Mouse (Mus musculus) hindbrain, postnatal 0 days (tissue): Measurements from ENCODE around the gene Atf3. TPM values are rescaled to one million over a fixed set of nuclear protein-coding genes. Genes with fewer than 3 reads are reported as not detected.

ENCODE experiments used
- ATAC-seq: fragments of 200-750 bp; cut with Nextera tagmentation; 2 replicates; pipeline ENCODE4 v1.8.0; 2017; ENCODE audit warnings: mild to moderate bottlenecking, moderate TSS enrichment, moderate library complexity
- DNase-seq: peaks from one replicate; pipeline ENCODE4 v3.0.0-alpha.2; 2015; ENCODE audit warnings: low spot score
- H3K27ac ChIP-seq: fragments of 300-500 bp; sonication (generic); 2 replicates; pipeline ENCODE4 v1.5.1; 2014; ENCODE audit warnings: mild to moderate bottlenecking
- H3K27me3 ChIP-seq: fragments of 300-500 bp; sonication (generic); 2 replicates; pipeline ENCODE4 v1.6.1; 2014; ENCODE audit warnings: low read length, mixed read lengths; ENCODE audit not compliant: insufficient read depth
- H3K36me3 ChIP-seq: fragments of 300-500 bp; sonication (generic); 2 replicates; pipeline ENCODE4 v1.6.1; 2014; ENCODE audit warnings: low read length, mixed read lengths; ENCODE audit not compliant: insufficient read depth
- H3K4me1 ChIP-seq: fragments of 300-500 bp; sonication (generic); 2 replicates; pipeline ENCODE4 v1.6.1; 2014; ENCODE audit warnings: antibody characterized with exemption, low read length, mixed read lengths; ENCODE audit not compliant: insufficient read depth
- H3K4me2 ChIP-seq: fragments of 300-500 bp; sonication (generic); 2 replicates; pipeline ENCODE4 v1.6.1; 2014; ENCODE audit warnings: low read depth, mild to moderate bottlenecking, low read length, moderate library complexity, mixed read lengths
- H3K4me3 ChIP-seq: fragments of 300-500 bp; sonication (generic); 2 replicates; pipeline ENCODE4 v1.5.1; 2014; ENCODE audit warnings: low read length
- H3K9ac ChIP-seq: fragments of 300-500 bp; sonication (generic); replicated peaks from 2 replicates; pipeline ENCODE4 v1.6.1; 2014; ENCODE audit warnings: mild to moderate bottlenecking, low read length, moderate library complexity, mixed read lengths
- H3K9me3 ChIP-seq: fragments of 300-500 bp; sonication (generic); 2 replicates; pipeline ENCODE4 v1.6.1; 2016; ENCODE audit warnings: low read length, mixed read lengths
- CTCF ChIP-seq: IDR thresholded peaks from 2 replicates; pipeline ENCODE4 v1.5.1; 2016; ENCODE audit warnings: antibody characterized with exemption, control low read depth, low read depth
- WGBS: fragments of 180-500 bp; shearing (Covaris S2); extraction: QIAGEN DNeasy Blood & Tissue Kit; methylation state at CpG from one replicate; pipeline ENCODE4 v1.1.7; 2014; 5-methylcytosine and 5-hydroxymethylcytosine counted together
- polyA plus RNA-seq: library from polyadenylated mRNA; unstranded; fragments of >200 nt; fragmentation: Nextera tagmentation; extraction: Ambion mirVana; gene quantifications from 2 replicates; pipeline ENCODE4 v1.2.1, GENCODE M21; 2015
- total RNA-seq: library from RNA; depleted of rRNA; stranded (reverse); fragments of >200 nt; gene quantifications from 2 replicates; pipeline ENCODE4 v1.2.3, GENCODE M21; 2014

Atf3 gene
- total and polyA plus RNA-seq, 2 experiments from 2014 or later: 1.6 to 1.8 TPM

- H3K4me3 ChIP-seq: no peak overlapping the region
- H3K4me2 ChIP-seq: no peak overlapping the region
- no peak for ATAC-seq
- no peaks in the 10 kb centered on the region for H3K36me3 ChIP-seq
- H3K27me3 ChIP-seq: no peaks in the 10 kb centered on the region
- H3K9ac ChIP-seq: no peak overlapping the region
- H3K9me3 ChIP-seq: no peaks in the 10 kb centered on the region
- H3K27ac ChIP-seq: no peak overlapping the region
- TF ChIP-seq CTCF: no peak
- no peak for DNase-seq
- WGBS: 75% methylated on average over 1 of the region's 1 CpGs
- no peaks in the 10 kb centered on the region for H3K4me1 ChIP-seq
Observed at GRCm38 (mm10) chr1:191248423-191248822, 30.6 kb upstream of the Atf3 start.

DNA sequence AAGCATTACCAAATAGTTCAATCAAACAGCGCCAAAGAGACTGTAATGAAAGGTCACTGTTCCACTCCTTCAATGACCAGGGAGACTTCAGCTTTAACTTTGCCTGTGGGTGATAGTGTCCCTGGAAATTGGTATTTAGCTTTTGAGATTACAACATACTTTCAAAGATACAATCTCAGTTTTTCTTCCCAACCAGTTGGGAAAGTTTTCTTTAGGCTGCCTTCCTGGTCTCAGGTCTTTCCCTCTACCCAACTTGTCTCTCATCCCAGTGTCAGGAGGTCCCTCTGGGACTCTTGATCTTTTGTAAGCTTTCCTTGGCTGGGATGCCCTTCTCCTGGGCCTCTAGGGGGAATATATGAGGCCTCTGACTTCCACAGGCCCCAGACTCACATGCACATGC is 29.7 kb upstream of the Atf3 start:
- no peak overlapping the region for H3K9ac ChIP-seq
- H3K27ac ChIP-seq: no peak overlapping the region
- no peaks in the 10 kb centered on the region for H3K36me3 ChIP-seq
- TF ChIP-seq CTCF: no peak
- ATAC-seq (no peak), DNase-seq (no peak)
- no peaks in the 10 kb centered on the region for H3K27me3 ChIP-seq
- H3K4me3 ChIP-seq: no peak overlapping the region
- H3K4me2 ChIP-seq: no peak overlapping the region
- no peaks in the 10 kb centered on the region for H3K9me3 ChIP-seq
- no peaks in the 10 kb centered on the region for H3K4me1 ChIP-seq
- 95% methylated on average over 1 of the region's 1 CpGs for WGBS

DNA sequence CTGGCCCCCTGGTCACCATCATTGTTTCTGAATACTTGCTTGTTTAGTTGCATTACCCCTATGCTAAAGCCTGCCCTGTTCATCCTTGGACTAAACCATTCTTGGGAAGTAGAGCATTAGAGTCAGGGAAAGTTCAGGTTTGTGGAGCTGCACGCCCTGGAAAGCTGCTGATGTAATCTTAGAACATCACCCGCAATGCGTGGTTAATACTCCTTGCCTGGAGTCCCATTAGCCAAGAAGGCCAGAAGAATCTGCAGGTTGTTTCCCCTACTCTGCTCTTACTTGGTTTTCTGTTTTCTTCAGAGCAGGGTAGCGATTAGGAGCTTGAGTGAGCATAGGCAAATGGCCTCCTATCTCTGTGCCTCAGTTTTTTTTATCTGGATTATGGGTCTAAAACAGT is 26.0 kb upstream of the Atf3 start:
- ATAC-seq (no peak), DNase-seq (no peak)
- no peaks in the 10 kb centered on the region for H3K9me3 ChIP-seq
- H3K4me3 ChIP-seq: no peak overlapping the region
- H3K4me1 ChIP-seq: no peaks in the 10 kb centered on the region
- WGBS: 91% methylated on average over 4 of the region's 4 CpGs
- H3K27me3 ChIP-seq: no peaks in the 10 kb centered on the region
- H3K9ac ChIP-seq: no peak overlapping the region
- H3K36me3 ChIP-seq: no peaks in the 10 kb centered on the region
- H3K4me2 ChIP-seq: no peak overlapping the region
- no peak overlapping the region for H3K27ac ChIP-seq
- TF ChIP-seq CTCF: no peak

DNA sequence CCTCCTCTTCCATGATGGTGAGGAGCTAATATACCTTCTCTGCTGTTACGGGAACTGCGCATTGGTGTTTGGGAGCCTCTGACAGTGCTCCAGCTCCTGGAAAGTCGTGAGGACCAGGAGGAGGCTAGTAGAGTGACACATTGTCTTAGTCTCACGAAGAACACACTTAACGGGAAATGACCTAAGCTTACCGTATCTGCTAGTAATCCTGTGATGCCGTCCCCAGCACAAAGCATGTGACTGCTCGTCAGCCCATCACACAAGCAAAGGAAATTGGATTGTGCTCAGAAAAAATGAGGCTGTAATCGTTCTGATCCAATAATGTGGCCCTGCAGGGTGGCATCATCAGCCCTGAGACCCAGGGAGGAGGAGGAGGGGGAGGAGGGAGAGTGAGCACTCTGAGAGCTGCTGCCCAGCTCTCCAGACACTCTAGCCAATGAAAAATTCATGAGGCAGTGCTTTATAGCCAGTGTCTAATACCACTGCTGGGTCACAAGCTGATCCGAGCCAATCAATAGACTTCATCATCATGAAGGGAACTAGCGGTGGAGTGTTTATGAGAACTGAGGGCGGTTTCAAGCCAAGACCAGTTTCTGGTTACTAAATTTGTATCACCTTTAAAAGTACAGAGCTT is 24.3 kb upstream of the Atf3 start:
- no peaks in the 10 kb centered on the region for H3K4me1 ChIP-seq
- peak; percentile 70 for ATAC-seq
- no peaks in the 10 kb centered on the region for H3K9me3 ChIP-seq
- no peak overlapping the region for H3K4me2 ChIP-seq
- peak; percentile 42 for DNase-seq
- H3K4me3 ChIP-seq: no peak overlapping the region
- H3K36me3 ChIP-seq: no peaks in the 10 kb centered on the region
- H3K27ac ChIP-seq: no peak overlapping the region
- H3K27me3 ChIP-seq: no peaks in the 10 kb centered on the region
- no peak for TF ChIP-seq CTCF
- WGBS: 56% methylated on average over 12 of the region's 12 CpGs
- no peak overlapping the region for H3K9ac ChIP-seq

DNA sequence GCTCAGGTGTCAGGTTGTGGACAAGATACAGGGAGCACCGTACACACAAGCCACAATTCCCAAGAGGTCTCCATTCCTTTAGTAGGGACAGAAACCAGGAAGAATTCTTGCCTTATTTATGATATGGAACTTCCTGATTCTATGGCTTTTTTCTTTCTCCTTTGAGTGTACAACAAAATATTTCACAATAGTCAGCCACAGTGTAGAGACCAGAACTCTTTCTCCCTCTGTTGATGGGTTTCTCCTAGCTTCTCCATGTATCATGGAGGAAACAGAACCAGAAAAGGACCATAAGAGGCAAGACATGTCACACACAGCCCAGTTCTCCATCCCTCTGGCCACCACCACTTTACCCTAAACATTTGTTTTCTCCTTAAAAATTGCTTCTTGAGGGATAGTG is 23.7 kb upstream of the Atf3 start:
- no peaks in the 10 kb centered on the region for H3K36me3 ChIP-seq
- no peak overlapping the region for H3K4me2 ChIP-seq
- DNase-seq (no peak), ATAC-seq (no peak)
- H3K9me3 ChIP-seq: no peaks in the 10 kb centered on the region
- H3K4me1 ChIP-seq: no peaks in the 10 kb centered on the region
- H3K9ac ChIP-seq: no peak overlapping the region
- WGBS: 82% methylated on average over 1 of the region's 1 CpGs
- H3K27me3 ChIP-seq: no peaks in the 10 kb centered on the region
- no peak overlapping the region for H3K4me3 ChIP-seq
- no peak overlapping the region for H3K27ac ChIP-seq
- TF ChIP-seq CTCF: no peak

DNA sequence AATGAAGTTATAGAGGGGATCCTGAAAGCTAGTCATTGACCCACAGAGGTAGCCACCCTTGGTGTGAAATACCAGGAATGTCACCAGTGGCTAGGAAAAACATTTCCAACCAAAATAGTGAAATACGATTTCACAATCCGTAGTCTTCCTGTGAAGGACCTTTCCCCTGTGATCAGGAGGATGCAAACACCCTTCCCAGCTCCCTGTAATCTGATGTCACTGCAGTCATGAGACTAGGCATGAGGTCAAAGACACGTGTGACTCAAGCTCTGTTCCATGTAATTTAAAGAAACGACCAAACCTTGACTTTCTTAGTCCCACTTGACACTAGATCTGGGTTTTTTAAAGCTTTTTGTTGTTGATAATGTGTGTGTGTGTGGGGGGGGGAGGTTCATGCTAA is 21.8 kb upstream of the Atf3 start:
- Histone ChIP-seq H3K27ac (no peak overlapping the region), H3K27me3 (no peaks in the 10 kb centered on the region), H3K4me3 (no peak overlapping the region), H3K9me3 (no peaks in the 10 kb centered on the region), H3K4me1 (no peaks in the 10 kb centered on the region), H3K9ac (no peak overlapping the region), H3K36me3 (no peaks in the 10 kb centered on the region), H3K4me2 (no peak overlapping the region)
- TF ChIP-seq CTCF: no peak
- ATAC-seq: no peak
- no peak for DNase-seq
- WGBS: 88% methylated on average over 4 of the region's 4 CpGs

- 80% methylated on average over 6 of the region's 6 CpGs for WGBS
Observed at GRCm38 (mm10) chr1:191235788-191236542, 18.1 kb upstream of the Atf3 start.

More at GRCm38 (mm10) chr1:191235788-191236542, 18.1 kb upstream of the Atf3 start:
- H3K4me2 ChIP-seq: no peak overlapping the region
- H3K9ac ChIP-seq: no peak overlapping the region
- peak; percentile 17 for DNase-seq
- no peaks in the 10 kb centered on the region for H3K9me3 ChIP-seq
- no peaks in the 10 kb centered on the region for H3K4me1 ChIP-seq
- ATAC-seq: no peak
- no peak for TF ChIP-seq CTCF
- H3K4me3 ChIP-seq: no peak overlapping the region
- H3K27ac ChIP-seq: no peak overlapping the region
- H3K36me3 ChIP-seq: no peaks in the 10 kb centered on the region
- H3K27me3 ChIP-seq: no peaks in the 10 kb centered on the region
